Mouse (Mus musculus) heart, adult 8-10 months (tissue): ENCODE data around the gene Pik3r1. TPM values are rescaled to one million over a fixed set of nuclear protein-coding genes. Genes with fewer than 3 reads are reported as not detected.

Experiments
- DNase-seq: peaks from one replicate; pipeline ENCODE4 v3.0.0; 2022; ENCODE audit warnings: low spot score
- total RNA-seq, 4 experiments: library from RNA; stranded (reverse); gene quantifications; 2 replicates each; pipeline ENCODE4 v1.2.4; 2022

Pik3r1 gene
- total RNA-seq, 4 experiments from 2014 or later = 107 to 140 (median 112) TPM

DNA sequence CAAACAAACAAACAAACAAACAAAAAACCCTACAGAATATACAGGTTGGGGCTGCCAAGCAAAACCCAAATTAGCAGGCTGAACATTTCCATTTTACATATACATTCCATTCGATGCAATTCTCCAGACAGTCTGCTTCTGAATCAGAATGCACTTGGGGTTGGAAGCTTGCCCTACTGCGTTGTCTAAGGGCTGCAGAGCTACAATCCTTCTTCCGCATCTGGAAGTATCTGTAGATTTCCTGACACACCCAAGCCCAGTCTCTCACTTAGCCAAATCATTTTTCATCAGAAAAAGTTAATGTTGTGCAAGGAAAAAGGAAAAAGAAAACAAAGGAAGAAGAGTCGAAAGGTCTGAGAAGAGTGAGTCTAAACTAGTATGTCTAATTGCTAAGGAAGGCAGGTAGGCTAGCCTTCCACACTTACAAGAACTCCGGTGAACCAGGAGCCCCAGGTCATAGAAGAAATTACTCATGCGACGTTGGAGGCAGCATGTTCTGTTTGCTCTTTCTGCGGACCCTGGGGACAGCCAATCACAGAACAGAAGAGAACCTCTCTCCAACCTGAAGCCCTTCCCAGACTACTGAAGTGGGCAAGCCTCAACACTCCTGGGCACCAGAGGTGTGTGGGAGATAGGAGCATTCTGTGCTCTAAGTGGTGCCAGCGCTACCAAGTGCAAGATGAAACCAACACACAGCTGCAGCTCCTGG lies 55.1 kb downstream of the Pik3r1 start:
- no peak for DNase-seq

DNA sequence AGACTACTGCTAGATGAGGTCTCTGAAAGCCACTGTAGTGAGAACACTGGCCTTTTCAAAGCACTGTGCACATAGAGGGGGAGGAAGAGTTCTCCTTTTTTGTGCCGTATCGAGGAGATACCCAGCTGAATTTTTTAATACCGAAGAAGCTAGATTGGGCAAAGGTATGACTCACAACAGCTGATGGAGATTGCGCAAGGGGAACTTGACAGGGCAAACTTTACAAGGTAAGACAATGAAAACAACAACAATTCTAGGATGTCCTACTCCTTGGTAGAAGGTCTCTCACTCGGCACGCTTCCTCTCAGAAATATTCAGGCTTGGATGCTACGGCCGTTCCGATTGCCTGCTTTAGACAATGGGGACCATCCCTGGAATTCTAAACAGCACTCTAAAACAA lies 55.9 kb downstream of the Pik3r1 start:
- DNase-seq = no peak

DNA sequence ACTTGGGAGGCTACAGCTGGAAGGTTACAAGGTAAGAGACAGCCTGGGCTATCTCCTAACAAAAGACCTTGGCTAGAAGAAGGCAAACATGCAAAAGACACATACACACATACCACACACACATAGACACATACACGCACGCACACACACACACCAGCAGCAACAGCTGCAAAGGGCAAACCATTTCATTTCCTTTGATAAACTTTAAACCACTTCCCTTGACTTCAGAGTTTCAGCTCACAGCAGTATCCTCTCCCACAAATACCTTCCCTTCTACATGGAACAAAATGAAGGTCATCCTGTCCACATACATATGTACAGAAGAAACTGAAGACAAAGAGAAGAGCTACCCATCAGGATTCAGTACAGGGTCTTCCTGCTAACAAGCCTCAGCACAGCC lies 56.7 kb downstream of the Pik3r1 start:
- DNase-seq = no peak

DNA sequence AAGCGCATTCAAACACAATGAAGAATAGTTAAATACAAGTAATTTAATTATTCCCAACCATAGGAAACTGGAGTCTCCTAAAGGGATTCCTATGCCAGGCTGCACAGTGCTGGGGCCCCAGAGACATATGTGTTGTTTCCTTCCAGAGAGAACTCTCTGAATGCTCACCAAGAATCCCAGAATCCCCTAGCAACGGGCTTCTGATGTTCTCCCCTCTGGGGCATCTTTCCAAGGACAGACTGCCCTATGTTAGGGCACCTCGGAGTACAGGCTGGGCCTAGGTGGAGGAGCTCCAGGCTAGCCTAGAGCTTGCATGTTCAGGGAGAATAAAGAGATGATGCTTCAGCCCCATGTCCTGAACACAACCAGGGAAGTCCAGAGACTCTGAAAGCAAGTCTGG lies 58.2 kb downstream of the Pik3r1 start:
- no peak for DNase-seq

DNA sequence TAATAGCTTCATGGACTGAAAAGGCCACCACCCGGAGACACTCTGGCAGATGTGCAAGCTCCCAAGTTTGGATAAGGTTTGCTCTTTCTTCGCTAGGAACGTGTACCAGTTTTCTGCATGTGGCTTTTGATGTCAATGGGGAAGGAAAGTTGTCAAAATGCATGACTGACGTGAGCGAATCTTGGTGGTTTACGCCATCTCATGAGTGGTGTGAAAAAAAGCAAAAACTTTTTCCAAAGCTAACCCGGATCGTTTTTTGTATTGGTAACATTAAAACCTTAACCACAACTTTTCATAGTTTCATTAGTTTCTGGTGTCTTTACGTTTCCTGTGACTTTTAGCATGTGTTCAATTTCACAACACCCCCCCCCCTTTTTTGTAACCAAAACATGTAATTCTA lies 60.8 kb downstream of the Pik3r1 start:
- no peak for DNase-seq

DNA sequence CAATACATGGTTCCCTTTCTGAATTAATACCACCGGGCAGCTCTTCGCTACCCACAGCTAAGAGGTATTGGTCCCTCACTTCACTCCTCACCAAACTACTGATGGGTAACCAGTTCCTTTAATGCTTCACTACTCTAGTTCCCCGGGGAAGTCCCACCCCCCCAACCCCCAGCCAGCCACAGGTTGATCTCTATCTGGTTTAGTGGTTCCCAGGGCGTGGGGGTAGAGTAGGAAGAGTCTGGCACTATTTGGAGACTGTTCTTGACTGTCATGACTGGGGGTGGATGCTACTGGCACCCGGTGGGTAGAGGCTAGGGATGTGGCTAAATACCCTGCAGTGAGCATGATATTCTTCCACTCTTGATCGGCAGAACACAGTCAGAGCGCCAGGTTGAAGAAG lies 61.6 kb downstream of the Pik3r1 start:
- DNase-seq = no peak

DNA sequence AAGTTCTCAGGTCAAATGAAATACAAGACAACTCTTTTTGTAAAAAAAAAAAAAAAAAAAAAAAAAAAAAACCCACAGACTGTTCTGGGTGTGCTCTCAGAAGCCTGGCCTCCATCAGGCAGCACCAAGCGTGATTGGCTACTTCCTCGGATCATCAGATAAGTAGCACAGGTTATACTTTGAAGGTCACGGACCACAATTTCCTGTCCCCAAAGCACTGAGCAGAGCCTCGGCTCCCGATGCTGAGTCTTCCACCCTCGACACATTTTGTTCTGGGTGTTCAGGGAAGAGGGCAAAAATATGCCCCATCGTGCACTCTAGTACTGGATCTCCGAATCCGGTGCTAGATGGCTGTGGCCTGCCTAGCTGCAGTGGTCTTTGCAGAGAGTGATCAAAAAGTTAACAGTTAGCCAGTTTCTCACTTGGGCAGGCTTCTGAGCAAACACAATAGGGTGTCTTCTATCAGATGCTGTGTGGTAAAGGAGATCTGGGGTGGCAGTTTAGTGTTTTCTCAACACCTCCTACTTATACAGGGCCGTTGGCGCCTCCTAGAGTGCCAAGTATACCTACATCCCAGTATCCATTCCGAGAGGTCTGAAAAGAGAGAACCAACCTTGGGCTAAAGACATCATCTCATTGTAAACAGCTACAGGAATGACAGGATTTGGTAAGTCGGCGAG lies 65.8 kb downstream of the Pik3r1 start:
- no peak for DNase-seq

DNA sequence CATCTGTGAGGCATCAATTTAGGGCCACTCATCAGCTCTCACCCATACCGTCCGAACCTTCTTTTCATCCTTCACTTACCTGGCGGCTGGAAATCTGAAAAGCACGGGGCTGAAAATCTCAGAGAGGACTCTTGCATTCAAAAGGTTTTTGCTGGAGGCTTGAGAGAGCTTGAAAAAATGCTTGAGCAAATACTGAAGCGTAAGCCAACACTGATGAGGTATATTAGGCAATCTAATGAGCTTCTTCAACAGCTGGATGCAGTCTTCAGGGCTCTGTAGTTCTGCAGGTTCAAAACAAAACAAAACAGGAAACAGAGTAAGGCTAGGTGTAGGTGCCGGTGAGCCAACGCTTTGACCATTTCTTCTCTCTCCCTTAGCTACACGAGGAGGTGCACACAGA lies 66.4 kb downstream of the Pik3r1 start:
- no peak for DNase-seq

DNA sequence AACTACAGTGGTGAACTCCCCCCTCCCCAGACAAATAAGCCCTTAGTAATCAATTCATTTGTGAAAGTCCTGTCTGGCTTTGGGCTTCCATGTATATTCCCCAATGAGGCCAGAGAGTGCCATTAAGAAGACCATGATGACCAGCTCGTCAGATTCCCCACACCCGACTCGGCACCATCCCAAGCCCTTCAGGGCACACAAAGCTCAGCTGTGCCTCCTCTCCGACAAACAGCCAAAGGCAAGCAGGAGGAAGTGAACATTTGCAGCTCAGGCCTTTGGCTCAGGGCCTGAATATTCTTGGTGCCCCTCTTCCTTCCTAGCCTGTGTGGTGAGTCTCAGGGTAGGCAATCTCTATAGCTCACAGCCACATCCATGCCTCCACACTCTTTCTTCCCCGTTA lies 68.3 kb downstream of the Pik3r1 start:
- DNase-seq = no peak

DNA sequence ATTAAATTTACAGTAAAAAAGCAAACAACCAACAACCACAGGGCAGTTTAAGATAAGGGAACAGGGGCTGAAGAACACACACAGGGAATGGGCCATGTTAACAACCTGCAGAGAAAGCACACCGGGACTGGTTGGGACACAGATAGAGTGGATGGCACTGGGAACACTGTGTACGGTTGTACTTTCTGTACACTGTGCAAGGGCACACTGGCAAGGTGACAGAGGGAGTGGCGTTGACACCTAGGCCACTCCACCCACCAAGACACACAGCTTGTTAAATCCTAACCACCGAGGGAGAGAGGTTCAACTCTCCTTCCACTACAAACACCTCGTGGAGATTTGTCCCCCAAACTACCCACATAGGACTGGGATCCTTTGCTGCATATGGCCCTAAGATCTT lies 70.1 kb downstream of the Pik3r1 start:
- no peak for DNase-seq

DNA sequence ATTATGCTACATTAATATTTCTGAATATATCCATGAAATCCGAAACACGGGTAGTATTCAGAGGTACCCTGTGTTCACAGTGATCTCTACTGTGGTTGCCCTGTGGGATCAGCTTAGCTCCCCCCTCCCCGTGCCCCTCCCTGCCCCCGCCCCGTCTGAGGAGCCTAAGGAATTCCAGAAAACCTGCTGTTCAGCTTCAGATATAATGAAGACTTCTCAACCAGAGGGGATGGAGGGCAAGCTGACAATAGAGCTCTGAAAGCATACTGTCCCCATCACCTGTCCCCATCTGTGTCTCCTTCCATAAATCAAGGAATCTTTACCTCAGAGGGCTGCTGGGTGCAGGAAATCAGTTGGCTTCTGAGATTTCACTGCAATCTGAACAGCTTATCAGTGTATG lies 70.6 kb downstream of the Pik3r1 start:
- DNase-seq = no peak

DNA sequence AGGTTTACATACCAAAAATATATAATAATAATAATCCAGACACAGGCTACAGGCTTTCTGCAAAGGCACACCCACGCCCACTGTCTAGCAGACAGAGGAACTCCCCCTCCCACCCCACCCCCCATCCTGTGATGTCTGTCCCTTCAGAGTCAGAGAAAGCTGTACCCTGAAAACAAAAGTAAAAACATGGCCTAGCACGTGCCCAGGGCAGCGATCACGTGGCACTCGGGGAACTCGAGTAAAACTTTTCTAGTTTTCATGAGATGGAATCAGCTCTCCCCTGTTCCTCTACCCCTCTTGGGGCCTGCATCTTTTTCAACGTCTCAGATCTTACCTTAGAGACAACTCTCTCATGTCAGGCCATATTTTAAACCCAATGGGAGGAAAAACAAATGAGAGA lies 71.2 kb downstream of the Pik3r1 start:
- no peak for DNase-seq

DNA sequence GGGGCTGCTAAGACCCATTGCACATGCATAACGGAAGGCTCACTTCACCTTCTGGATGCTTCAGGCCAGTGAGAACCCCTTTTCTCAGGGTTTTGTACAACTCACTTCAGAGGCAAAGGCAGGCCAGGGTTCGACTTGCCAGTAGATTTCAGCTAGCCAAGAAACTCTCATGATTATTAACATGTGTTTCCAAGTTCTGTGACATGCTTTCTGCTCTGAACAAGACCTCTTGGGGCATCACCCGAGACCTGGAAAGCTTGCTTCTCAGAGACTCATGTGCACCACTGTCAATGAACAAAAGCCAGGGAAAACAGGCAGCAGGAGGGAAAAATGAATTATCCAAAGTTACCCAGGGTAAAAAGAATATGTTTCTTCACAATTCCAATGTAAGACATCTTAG lies 71.7 kb downstream of the Pik3r1 start:
- DNase-seq = no peak

DNA sequence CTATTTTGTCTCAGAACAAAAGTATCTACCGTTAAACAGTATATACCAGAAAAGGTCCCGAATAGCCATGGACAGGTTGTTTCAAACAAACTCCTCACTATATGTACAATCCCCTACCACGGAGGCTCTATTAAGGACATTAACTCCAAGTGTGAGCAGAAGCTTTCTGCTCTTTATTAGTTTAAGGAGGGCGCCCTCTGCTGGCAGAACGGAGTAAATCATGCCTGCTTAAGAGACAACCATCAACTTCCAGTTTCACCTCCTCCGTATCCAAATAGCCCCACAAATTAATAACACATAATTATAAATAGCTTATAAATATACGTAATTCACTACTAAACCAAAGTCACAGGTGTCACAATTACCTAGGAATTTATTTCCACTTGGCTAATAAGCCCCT lies 72.1 kb downstream of the Pik3r1 start:
- peak; percentile 89 for DNase-seq

DNA sequence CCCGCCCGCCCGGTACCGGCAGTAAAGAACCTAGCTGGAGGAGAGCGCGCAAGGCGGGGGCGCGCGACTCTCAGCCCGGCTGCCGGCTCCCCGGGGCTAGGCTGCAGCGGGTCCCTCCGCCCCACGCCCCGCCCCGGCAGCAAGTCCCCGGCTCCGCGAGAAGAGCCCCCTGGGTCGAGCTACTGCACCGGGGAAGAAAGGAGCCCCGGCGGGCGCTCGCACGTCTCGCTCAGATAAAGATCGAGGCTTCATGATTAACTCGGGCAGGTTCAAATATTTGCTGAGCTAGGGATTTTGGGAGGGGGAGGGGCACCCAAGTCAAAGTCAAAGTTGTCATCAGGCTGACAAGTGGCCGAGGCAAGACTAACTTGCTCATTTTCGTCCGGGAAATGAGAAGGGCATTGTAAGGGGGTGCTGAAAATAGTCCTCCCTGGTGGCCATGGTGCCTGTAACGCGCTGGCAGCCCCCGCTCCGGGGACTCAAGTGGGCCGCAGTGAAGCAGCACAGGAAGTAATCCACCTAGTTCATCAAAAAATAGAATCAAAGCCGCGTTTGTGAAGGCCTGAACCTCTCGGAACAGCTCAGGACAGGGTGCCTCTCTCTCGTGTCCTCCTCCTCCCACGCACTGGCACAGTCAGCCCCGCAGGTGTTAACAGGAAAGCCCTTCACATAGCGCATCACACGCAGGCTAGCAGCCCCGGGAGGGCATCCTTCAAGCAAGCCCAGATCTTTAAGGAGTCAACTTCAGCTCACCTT lies 73.3 kb downstream of the Pik3r1 start:
- no peak for DNase-seq

DNA sequence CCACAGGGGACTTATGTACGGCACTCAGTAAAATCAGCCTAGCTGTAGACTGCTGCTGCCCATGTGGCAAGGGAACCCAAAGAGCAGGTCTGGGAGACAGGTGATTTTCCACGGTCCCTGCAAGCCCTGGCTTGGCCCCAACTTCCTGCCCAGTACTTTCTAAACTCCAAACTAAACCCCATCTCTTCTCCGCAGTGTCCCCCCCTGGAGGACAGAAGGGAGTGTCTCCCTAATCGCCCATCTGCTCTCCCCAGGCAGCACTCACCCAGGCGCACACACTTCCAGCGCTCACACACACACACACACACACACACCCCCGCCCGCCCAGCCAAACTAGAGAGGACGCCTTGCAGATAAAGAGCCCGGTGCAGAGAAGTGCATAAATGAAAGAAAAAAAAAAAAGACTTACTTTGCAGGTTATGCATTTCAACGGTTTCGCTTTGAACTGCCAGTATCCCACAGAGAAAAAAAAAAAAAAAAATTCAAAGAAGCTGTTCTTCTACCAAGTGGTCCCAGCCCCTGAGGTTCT lies 74.0 kb downstream of the Pik3r1 start:
- DNase-seq = no peak

DNA sequence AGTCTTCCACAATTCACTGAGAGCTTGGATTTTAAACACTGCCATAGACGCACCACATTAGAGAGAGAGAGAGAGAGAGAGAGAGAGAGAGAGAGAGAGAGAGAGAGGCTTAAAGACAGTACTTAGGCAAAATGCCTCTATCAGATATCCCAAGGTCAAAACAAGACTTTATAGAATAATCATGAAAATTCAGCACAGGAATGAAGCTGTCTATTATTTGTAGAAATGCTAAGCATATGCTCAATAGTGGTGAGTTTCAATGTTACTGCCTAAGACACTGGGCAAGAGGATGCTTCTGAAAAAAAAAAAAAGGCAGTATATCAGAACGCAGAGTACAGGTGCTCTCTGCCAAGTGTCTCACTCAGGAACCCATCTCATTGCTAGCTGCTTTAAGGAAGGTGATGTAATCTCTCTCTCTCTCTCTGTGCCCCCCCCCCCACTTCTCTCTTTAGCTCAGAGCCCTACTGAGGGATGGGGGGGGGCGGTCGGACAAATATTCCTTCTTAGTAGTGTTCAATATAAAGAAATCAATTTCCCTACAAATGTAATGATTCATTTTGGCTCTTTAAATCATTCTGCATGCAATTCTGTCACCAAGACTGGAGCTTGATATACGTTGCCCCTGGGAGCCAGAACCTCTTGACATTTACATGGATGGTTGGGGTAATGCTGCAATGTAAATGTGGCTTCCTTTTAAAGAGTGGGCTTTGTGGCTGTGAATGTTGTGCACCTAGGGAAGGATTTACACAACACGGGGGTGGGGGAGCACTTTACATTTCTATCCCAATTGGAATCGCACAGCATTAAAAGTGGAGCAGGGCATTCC lies 74.9 kb downstream of the Pik3r1 start:
- DNase-seq = no peak

DNA sequence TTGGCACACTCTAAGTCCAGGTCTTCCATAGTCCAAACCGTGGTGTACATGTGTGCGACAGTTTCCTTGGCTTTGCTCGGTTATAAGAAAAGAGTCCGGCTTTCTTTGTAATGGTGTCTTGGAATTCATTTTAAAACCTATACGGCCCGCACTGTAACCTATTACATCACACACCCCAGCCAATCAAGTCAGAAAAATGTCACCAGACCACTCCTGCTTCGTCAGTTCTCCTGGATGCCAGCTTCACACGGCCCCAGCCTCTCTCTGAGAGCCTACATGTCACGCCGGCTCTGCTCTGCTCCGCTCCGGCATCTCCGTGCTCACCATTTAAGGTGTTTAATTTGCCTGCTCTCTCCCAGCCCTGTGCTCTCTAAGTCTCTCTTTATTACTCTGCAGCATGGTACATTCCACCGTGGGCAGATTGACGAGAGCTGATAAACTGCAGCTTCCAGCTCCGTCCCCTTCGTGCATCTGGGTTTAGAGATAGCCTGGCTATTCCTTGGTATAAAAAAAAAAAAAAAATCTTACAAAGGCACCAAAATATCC lies 75.7 kb downstream of the Pik3r1 start:
- DNase-seq = no peak

DNA sequence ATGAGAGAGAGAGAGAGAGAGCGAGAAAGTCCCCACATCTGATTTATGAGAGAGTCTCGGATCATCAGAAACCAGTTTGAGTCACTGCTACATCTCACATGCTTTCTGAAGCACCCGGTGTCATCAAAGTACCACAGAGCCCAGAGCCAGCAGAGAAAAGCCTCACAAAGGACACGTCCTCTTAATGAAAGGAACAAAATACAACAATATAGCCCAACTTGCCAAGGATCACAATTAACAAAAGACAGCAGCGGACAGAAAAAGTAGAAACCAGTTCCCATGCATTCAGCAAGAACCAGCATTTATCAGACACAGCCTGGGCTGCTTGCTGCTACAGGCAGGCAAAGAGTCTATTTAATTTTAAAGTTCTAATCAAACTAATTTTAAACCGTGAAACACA lies 76.3 kb downstream of the Pik3r1 start:
- no peak for DNase-seq

DNA sequence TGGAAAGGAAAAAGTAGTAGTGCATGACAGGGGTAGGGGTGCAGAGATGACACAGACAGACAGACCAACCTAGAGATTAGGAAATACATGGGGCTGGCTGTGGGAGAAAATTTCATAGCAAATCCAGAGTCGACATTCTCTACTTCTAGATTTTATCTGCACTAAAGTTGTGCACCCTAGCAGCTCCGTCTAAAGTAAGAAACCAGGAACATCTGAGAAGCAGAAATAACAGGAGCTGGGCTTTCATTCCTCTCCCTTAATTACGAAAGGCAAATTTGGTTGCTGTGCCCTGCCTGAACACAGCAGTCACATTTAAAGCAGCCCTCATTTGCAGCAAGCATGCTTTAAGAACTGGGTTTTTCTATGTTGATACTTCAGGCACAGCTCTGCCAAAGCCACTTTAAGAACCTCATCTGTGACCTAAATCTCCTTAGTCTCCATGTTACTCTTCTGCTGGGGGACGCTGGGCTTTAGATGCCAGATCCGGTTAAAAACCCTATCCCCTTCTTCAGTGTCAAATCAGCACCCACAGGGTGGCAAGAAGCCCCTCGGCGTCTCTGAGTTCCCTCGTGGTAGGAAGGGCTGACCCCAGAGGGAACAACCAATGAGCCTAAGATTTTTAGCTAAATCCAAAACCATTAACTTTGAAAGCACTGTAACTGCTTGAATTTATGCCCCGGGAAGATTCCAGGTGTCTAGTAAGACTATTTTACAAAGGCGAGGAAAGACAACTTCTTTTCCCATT lies 76.9 kb downstream of the Pik3r1 start:
- no peak for DNase-seq

DNA sequence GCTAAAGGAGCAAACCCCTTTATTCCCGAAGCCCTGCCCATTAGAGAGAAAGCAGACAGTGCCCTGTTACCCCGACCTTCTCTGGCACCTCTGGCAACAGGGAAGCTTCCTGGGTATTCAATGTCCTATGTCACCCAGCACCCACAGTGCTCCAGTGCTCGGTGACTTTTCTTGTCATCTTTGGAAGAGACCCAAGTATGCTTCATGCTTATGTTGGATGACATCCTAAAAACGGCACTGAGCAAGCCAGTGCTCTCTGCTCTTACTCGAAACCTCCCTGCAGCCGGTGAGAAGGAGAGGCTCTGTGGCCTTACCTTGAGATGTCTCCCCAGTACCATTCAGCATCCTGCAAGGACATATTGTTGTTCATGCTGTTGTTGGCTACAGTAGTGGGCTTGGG lies 77.8 kb downstream of the Pik3r1 start:
- DNase-seq = no peak
